Mouse (Mus musculus): ENCODE data around the gene Entr1. TPM values are rescaled to one million over a fixed set of nuclear protein-coding genes. Genes with fewer than 3 reads are reported as not detected.

Entr1 gene
- polyA plus RNA-seq (2012; rRNA removed): 34.3 and 37.1 TPM in 2 replicates

GRCm38 (mm10) chr2:26389154-26389690 is at the start of gene Entr1, which contains the start of gene Pmpca:
Gene Entr1, minus strand, starts transcription at chr2:26389316.
Gene Pmpca, plus strand, starts transcription at chr2:26389339.

GRCm38 (mm10) chr2:26408515-26409356 is 19.6 kb upstream of the Entr1 start, which contains the start of gene Inpp5e:
Gene Inpp5e, minus strand, starts transcription at chr2:26409203.

GRCm38 (mm10) chr2:26380131-26380771 is 8.9 kb downstream of the Entr1 start, which contains the start of gene Snapc4:
Gene Snapc4, minus strand, starts transcription at chr2:26380653.

GRCm38 (mm10) chr2:26360772-26361171 is 28.3 kb downstream of the Entr1 start, which contains the start of gene Card9:
Gene Card9, minus strand, starts transcription at chr2:26360918.

GRCm38 (mm10) chr2:26351358-26352290 is 37.5 kb downstream of the Entr1 start, which contains the start of gene Dnlz:
Gene Dnlz, minus strand, starts transcription at chr2:26352110.

Other genes with a start within 250 kb of the Entr1 start
- not detected in 2 replicates for gene Lhx3, start 181.0 kb downstream of the Entr1 start, polyA plus RNA-seq (2012; rRNA removed)
- 4.3 and 5.0 TPM in 2 replicates for gene Qsox2, start 151.8 kb downstream of the Entr1 start, polyA plus RNA-seq (2012; rRNA removed)
- gene Ccdc187, start 94.8 kb downstream of the Entr1 start, polyA plus RNA-seq (2012; rRNA removed): 0.05 and 0.07 TPM in 2 replicates
- 2.0 TPM in 2 replicates for gene Gpsm1, start 73.8 kb downstream of the Entr1 start, polyA plus RNA-seq (2012; rRNA removed)
- gene Dnlz, start 37.2 kb downstream of the Entr1 start, polyA plus RNA-seq (2012; rRNA removed): 6.6 and 7.2 TPM in 2 replicates
- 5.0 and 6.2 TPM in 2 replicates for gene Card9, start 28.4 kb downstream of the Entr1 start, polyA plus RNA-seq (2012; rRNA removed)
- 10.0 and 12.3 TPM in 2 replicates for gene Snapc4, start 8.7 kb downstream of the Entr1 start, polyA plus RNA-seq (2012; rRNA removed)
- gene Pmpca, start within 50 bp of the Entr1 start, polyA plus RNA-seq (2012; rRNA removed): 40.3 and 46.0 TPM in 2 replicates
- 6.1 and 6.7 TPM in 2 replicates for gene Inpp5e, start 19.9 kb upstream of the Entr1 start, polyA plus RNA-seq (2012; rRNA removed)
- gene Sec16a, start 55.9 kb upstream of the Entr1 start, polyA plus RNA-seq (2012; rRNA removed): 10.5 and 11.6 TPM in 2 replicates
- 1.5 and 1.6 TPM in 2 replicates for gene Notch1, start 127.3 kb upstream of the Entr1 start, polyA plus RNA-seq (2012; rRNA removed)
- gene Egfl7, start 190.7 kb upstream of the Entr1 start, polyA plus RNA-seq (2012; rRNA removed): 67.8 and 69.7 TPM in 2 replicates
- gene Gm20532, start 197.3 kb upstream of the Entr1 start, polyA plus RNA-seq (2012; rRNA removed): not detected in 2 replicates
- 22.5 and 26.0 TPM in 2 replicates for gene Agpat2, start 215.1 kb upstream of the Entr1 start, polyA plus RNA-seq (2012; rRNA removed)
- gene Fam69b, start 239.1 kb upstream of the Entr1 start, polyA plus RNA-seq (2012; rRNA removed): 0.89 and 1.00 TPM in 2 replicates

Data from liver, embryonic 14 days (tissue).